ENCODE assay signal across 8 mouse cellular contexts in genomic region chr2:21909481-21909966, GRCm38 (mm10).
DNase-seq lines count a peak whose midpoint lies in the region; ATAC-seq lines count a peak whose summit lies in the region.

No protein-coding gene starts in this region.

- ATAC-seq in common myeloid progenitor, adult 5-6 weeks (replicated peaks; ENCODE audit: low read depth, poor library complexity, severe bottlenecking), result peak; percentile 95
- ATAC-seq in inflammation-experienced regulatory T-cells, adult 6 months, result peak; percentile 52
- peak; percentile 99 for ATAC-seq in megakaryocyte progenitor cell, adult 5-6 weeks (replicated peaks; ENCODE audit: poor library complexity)

- DNase-seq in urinary bladder, adult 18-20 months (ENCODE audit: low spot score in 2 of 2), result peak; percentile 2 to 25
- DNase-seq in urinary bladder, postnatal 10 days (ENCODE audit: low spot score), result no peak
- peak; percentile 75 for DNase-seq in gastrocnemius, postnatal 10 days
- DNase-seq in left cerebral cortex, adult 8-10 months (ENCODE audit: low spot score in 2 of 2), result peak; percentile 38 to 58
- peak; percentile 20 for DNase-seq in splenic B cell, adult 2 months (ENCODE audit: low read depth, low spot score)

- no peaks in the 10 kb centered on the region for H3K27me3 ChIP-seq in splenic B cell, adult 2 months (ENCODE audit: control insufficient read depth, insufficient read depth, low read length, poor library complexity, severe bottlenecking)

- no peaks in the 10 kb centered on the region for H3K36me3 ChIP-seq in splenic B cell, adult 2 months (ENCODE audit: control insufficient read depth, insufficient read depth, low read length, poor library complexity, severe bottlenecking)
